Mouse (Mus musculus) hematopoietic multipotent progenitor cell, adult 10-12 weeks (in vitro differentiated cells): ENCODE results near the gene Syp. TPM values are rescaled to one million over a fixed set of nuclear protein-coding genes. Genes with fewer than 3 reads are reported as not detected.

Experiments
- polyA plus RNA-seq: library from polyadenylated mRNA; stranded (reverse); fragments of >175 nt; gene quantifications from 2 replicates; pipeline ENCODE4 v1.2.3, GENCODE M21; 2012; ENCODE audit warnings: low replicate concordance

Gene Syp
- polyA plus RNA-seq = 1.3 and 1.4 TPM in 2 replicates

GRCm38 (mm10) chrX:7638401-7639091 is at the start of gene Syp:
TSS of gene Syp (plus strand) at chrX:7638471.

GRCm38 (mm10) chrX:7604879-7605574 is 33.2 kb upstream of the Syp start, which contains the start of gene Ccdc22:
TSS of gene Ccdc22 (minus strand) at chrX:7605517.

GRCm38 (mm10) chrX:7606783-7607182 is 31.5 kb upstream of the Syp start, which contains the start of gene Cacna1f:
TSS of gene Cacna1f (plus strand) at chrX:7607083.

GRCm38 (mm10) chrX:7657221-7657639 is 19.0 kb downstream of the Syp start, which contains the start of gene Prickle3:
TSS of gene Prickle3 (plus strand) at chrX:7657260.

DNA sequence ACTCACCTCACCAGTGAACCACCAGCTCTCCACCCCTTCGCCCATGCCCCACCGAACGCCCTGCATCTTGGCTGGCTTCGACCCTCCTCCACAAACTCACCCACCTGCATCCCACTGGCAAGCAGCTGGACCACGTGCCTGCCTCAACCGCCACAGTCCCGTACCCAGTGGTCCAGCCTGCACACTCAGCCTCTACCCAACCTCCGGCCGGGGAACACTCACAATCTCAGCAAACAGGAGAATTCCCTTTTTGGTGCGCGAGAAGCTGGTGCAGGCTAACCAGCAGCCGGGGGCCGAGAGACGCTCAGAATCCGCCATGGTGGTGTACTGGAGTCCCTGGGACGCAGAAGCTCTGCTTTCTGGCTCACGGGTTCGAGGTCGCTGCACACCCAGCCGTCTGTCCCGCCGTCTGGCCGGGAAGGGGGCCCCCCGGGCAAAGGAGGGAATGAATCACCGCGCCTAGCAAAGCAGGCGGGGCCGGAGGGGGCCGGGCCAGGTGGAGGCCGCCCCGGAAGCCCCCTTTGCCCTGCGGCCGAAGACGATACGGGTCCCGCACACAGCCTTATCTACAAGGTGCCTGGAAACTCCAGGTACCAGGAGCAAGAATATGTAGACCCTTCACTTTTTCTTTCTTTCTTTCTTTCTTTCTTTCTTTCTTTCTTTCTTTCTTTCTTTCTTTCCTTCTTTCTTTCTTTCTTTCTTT is 32.8 kb downstream of the Syp start, which contains the start of gene Plp2:
TSS of gene Plp2 (minus strand) at position 470 of the 703 bp plus-strand sequence.

GRCm38 (mm10) chrX:7680864-7681263 is 42.6 kb downstream of the Syp start, which contains the start of gene Magix:
TSS of gene Magix (minus strand) at chrX:7681251.

DNA sequence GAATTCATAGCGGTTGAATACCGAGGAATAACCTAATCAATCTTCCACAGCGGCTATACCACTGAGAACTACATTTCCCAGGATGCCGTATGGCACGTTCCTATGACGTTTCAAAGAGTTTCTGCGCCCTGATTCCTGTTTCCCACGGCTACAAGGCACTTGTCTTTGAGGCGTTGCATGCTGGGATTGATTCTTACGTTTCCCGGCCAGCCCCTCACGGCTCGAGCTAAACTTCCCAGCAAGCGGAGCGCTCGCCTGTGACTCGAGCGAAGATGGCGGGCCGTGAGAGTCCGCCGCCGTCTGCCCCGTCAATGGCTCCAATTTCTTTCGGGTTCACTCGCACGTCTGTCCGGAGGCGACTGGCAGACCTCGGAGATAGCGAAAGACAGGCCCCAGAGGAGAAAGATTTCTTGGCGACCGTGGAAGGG is 58.7 kb downstream of the Syp start, which contains the start of gene Gpkow:
TSS of gene Gpkow (plus strand) at position 178 of the 428 bp plus-strand sequence.

Other genes with a start within 250 kb of the Syp start
- gene Foxp3, start 64.8 kb upstream of the Syp start, polyA plus RNA-seq = 53.4 and 130 TPM in 2 replicates
- gene Ppp1r3f, start 64.2 kb upstream of the Syp start, polyA plus RNA-seq = 4.5 and 7.5 TPM in 2 replicates
- 15.7 and 23.4 TPM in 2 replicates for gene Ccdc22, start 33.0 kb upstream of the Syp start, polyA plus RNA-seq
- 0.06 TPM in 1 of 2 replicates, not detected in the other for gene Cacna1f, start 31.4 kb upstream of the Syp start, polyA plus RNA-seq
- 46.7 and 115 TPM in 2 replicates for gene Prickle3, start 18.8 kb downstream of the Syp start, polyA plus RNA-seq
- gene Plp2, start 32.9 kb downstream of the Syp start, polyA plus RNA-seq = 101 and 137 TPM in 2 replicates
- 0.09 TPM in 1 of 2 replicates, not detected in the other for gene Magix, start 42.8 kb downstream of the Syp start, polyA plus RNA-seq
- gene Gpkow, start 58.7 kb downstream of the Syp start, polyA plus RNA-seq = 3.7 and 10.8 TPM in 2 replicates
- gene Wdr45, start 75.9 kb downstream of the Syp start, polyA plus RNA-seq = 23.1 and 43.2 TPM in 2 replicates
- gene Gm45208, start 83.8 kb downstream of the Syp start, polyA plus RNA-seq = 6.3 and 11.1 TPM in 2 replicates
- 15.7 and 22.6 TPM in 2 replicates for gene Praf2, start 90.0 kb downstream of the Syp start, polyA plus RNA-seq
- 0.70 and 1.6 TPM in 2 replicates for gene Ccdc120, start 112.4 kb downstream of the Syp start, polyA plus RNA-seq
- 51.6 and 59.4 TPM in 2 replicates for gene Tfe3, start 124.1 kb downstream of the Syp start, polyA plus RNA-seq
- 58.1 and 71.9 TPM in 2 replicates for gene Gripap1, start 151.3 kb downstream of the Syp start, polyA plus RNA-seq
- 0.54 and 0.69 TPM in 2 replicates for gene Kcnd1, start 183.8 kb downstream of the Syp start, polyA plus RNA-seq
- gene Otud5, start 202.9 kb downstream of the Syp start, polyA plus RNA-seq = 142 and 149 TPM in 2 replicates
- gene Pim2, start 239.8 kb downstream of the Syp start, polyA plus RNA-seq = 101 and 151 TPM in 2 replicates
- gene Slc35a2, start 245.6 kb downstream of the Syp start, polyA plus RNA-seq = 57.9 and 67.5 TPM in 2 replicates